Mouse (Mus musculus): ENCODE measurements at regions not wholly inside any gene's neighbourhood (a gene's known extent, or its start where the extent isn't known, plus 50 kb on each side); places are given as distances from the start of the nearest gene placed in this dataset.

DNA sequence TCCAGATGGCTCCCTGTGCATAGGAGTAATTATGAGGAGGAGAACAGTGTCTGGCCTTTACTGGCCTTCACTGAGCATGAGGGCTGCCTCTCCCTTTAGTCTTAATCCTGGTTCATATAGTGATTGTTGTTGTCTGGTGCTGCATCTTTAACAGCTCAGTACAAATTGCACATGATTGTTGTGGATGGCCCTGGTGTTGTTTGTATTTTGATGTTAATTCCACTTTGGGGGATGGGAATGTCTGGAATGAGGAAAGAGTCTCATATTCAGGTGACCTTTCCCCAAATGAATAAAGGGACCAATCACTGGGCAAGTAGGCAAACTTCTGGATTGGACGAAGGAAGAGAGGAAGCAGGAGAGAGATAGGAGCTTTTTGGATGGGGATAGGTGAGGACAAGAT lies 246.0 kb upstream of the Pdcd1 start:
- H3K9me3 ChIP-seq (replicated peaks; ENCODE audit: control insufficient read depth, low read length, poor library complexity, severe bottlenecking), result no peaks in the 10 kb centered on the region
- H3K36me3 ChIP-seq (ENCODE audit: control insufficient read depth, insufficient read depth, low read length), result no peaks in the 10 kb centered on the region
- H3K27ac ChIP-seq (ENCODE audit: low read length), result no peak overlapping the region
- no peak overlapping the region for H3K4me2 ChIP-seq (ENCODE audit: low read length)
- no peaks in the 10 kb centered on the region for H3K27me3 ChIP-seq (ENCODE audit: control insufficient read depth, insufficient read depth, low read depth, low read length)
- no peak for ATAC-seq
- no peaks in the 10 kb centered on the region for H3K4me1 ChIP-seq (ENCODE audit: control insufficient read depth, insufficient read depth, low read length)
- no peak overlapping the region for H3K4me3 ChIP-seq (ENCODE audit: low read depth, low read length)
- 83% methylated on average over 1 of the region's 1 CpGs for WGBS
- no peak overlapping the region for H3K9ac ChIP-seq (ENCODE audit: low read depth, low read length)

GRCm38 (mm10) chr1:94272569-94272968 lies 220.2 kb upstream of the Pdcd1 start:
- Histone ChIP-seq H3K27ac (ENCODE audit: low read length) (no peak overlapping the region), H3K4me2 (ENCODE audit: low read length) (no peak overlapping the region), H3K9me3 (replicated peaks; ENCODE audit: control insufficient read depth, low read length, poor library complexity, severe bottlenecking) (no peaks in the 10 kb centered on the region), H3K9ac (ENCODE audit: low read depth, low read length) (no peak overlapping the region), H3K4me1 (ENCODE audit: control insufficient read depth, insufficient read depth, low read length) (no peaks in the 10 kb centered on the region), H3K27me3 (ENCODE audit: control insufficient read depth, insufficient read depth, low read depth, low read length) (no peaks in the 10 kb centered on the region), H3K36me3 (ENCODE audit: control insufficient read depth, insufficient read depth, low read length) (no peaks in the 10 kb centered on the region), H3K4me3 (ENCODE audit: low read depth, low read length) (no peak overlapping the region)
- ATAC-seq, result no peak; the same call in 1 of the 2 replicates
- 66% methylated on average over 4 of the region's 4 CpGs for WGBS

GRCm38 (mm10) chr1:94263313-94263712 lies 211.0 kb upstream of the Pdcd1 start:
- H3K27me3 ChIP-seq (ENCODE audit: control insufficient read depth, insufficient read depth, low read depth, low read length), result no peaks in the 10 kb centered on the region
- no peak overlapping the region for H3K4me3 ChIP-seq (ENCODE audit: low read depth, low read length)
- no peaks in the 10 kb centered on the region for H3K36me3 ChIP-seq (ENCODE audit: control insufficient read depth, insufficient read depth, low read length)
- WGBS, result 74% methylated on average over 8 of the region's 8 CpGs
- no peak overlapping the region for H3K9ac ChIP-seq (ENCODE audit: low read depth, low read length)
- H3K9me3 ChIP-seq (replicated peaks; ENCODE audit: control insufficient read depth, low read length, poor library complexity, severe bottlenecking), result no peaks in the 10 kb centered on the region
- no peak overlapping the region for H3K27ac ChIP-seq (ENCODE audit: low read length)
- H3K4me1 ChIP-seq (ENCODE audit: control insufficient read depth, insufficient read depth, low read length), result no peaks in the 10 kb centered on the region
- no peak for ATAC-seq
- H3K4me2 ChIP-seq (ENCODE audit: low read length), result no peak overlapping the region

- no peaks in the 10 kb centered on the region for H3K27me3 ChIP-seq (ENCODE audit: control insufficient read depth, insufficient read depth, low read depth, low read length)
- no peak overlapping the region for H3K4me3 ChIP-seq (ENCODE audit: low read depth, low read length)
- H3K9ac ChIP-seq (ENCODE audit: low read depth, low read length), result no peak overlapping the region
- no peak overlapping the region for H3K4me2 ChIP-seq (ENCODE audit: low read length)
- no peaks in the 10 kb centered on the region for H3K9me3 ChIP-seq (replicated peaks; ENCODE audit: control insufficient read depth, low read length, poor library complexity, severe bottlenecking)
- ATAC-seq, result no peak
- no peaks in the 10 kb centered on the region for H3K4me1 ChIP-seq (ENCODE audit: control insufficient read depth, insufficient read depth, low read length)
- H3K36me3 ChIP-seq (ENCODE audit: control insufficient read depth, insufficient read depth, low read length), result no peaks in the 10 kb centered on the region
- WGBS, result 57% methylated on average over 1 of the region's 1 CpGs
- H3K27ac ChIP-seq (ENCODE audit: low read length), result no peak overlapping the region
These were observed 183.1 kb upstream of the Pdcd1 start for GRCm38 (mm10) chr1:94235426-94235825.

DNA sequence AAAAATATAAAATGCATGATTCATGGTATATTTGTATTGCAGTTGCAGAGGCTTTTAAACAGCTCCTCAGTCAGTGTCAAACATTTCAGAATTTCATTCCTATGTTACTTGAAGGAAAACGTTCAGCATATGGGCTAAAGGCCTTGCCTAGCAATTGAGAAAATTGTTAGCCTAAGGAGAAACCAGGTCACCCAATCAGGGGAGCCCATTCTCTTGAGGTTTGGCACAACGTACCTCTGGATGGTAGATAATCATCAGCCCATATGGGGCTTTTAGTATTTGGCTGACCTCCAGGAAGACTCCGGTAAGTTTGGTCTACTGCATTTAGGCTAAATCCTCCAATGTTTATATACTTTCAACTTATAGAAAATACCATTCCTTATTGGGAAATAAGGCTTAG lies 168.7 kb upstream of the Pdcd1 start:
- WGBS, result 58% methylated on average over 3 of the region's 3 CpGs
- no peak overlapping the region for H3K9ac ChIP-seq (ENCODE audit: low read depth, low read length)
- H3K4me1 ChIP-seq (ENCODE audit: control insufficient read depth, insufficient read depth, low read length), result no peaks in the 10 kb centered on the region
- no peaks in the 10 kb centered on the region for H3K9me3 ChIP-seq (replicated peaks; ENCODE audit: control insufficient read depth, low read length, poor library complexity, severe bottlenecking)
- no peak for ATAC-seq
- no peak overlapping the region for H3K4me3 ChIP-seq (ENCODE audit: low read depth, low read length)
- H3K27me3 ChIP-seq (ENCODE audit: control insufficient read depth, insufficient read depth, low read depth, low read length), result no peaks in the 10 kb centered on the region
- H3K36me3 ChIP-seq (ENCODE audit: control insufficient read depth, insufficient read depth, low read length), result no peaks in the 10 kb centered on the region
- no peak overlapping the region for H3K4me2 ChIP-seq (ENCODE audit: low read length)
- no peak overlapping the region for H3K27ac ChIP-seq (ENCODE audit: low read length)

- 84% methylated on average over 2 of the region's 2 CpGs for WGBS
- H3K36me3 ChIP-seq (ENCODE audit: control insufficient read depth, insufficient read depth, low read length), result no peaks in the 10 kb centered on the region
- no peaks in the 10 kb centered on the region for H3K27me3 ChIP-seq (ENCODE audit: control insufficient read depth, insufficient read depth, low read depth, low read length)
- no peak for ATAC-seq
- no peak overlapping the region for H3K4me3 ChIP-seq (ENCODE audit: low read depth, low read length)
- H3K4me2 ChIP-seq (ENCODE audit: low read length), result no peak overlapping the region
- no peak overlapping the region for H3K27ac ChIP-seq (ENCODE audit: low read length)
- H3K9ac ChIP-seq (ENCODE audit: low read depth, low read length), result no peak overlapping the region
- H3K4me1 ChIP-seq (ENCODE audit: control insufficient read depth, insufficient read depth, low read length), result no peaks in the 10 kb centered on the region
- H3K9me3 ChIP-seq (replicated peaks; ENCODE audit: control insufficient read depth, low read length, poor library complexity, severe bottlenecking), result no peaks in the 10 kb centered on the region
These were observed 165.1 kb upstream of the Pdcd1 start for GRCm38 (mm10) chr1:94217407-94217806.

DNA sequence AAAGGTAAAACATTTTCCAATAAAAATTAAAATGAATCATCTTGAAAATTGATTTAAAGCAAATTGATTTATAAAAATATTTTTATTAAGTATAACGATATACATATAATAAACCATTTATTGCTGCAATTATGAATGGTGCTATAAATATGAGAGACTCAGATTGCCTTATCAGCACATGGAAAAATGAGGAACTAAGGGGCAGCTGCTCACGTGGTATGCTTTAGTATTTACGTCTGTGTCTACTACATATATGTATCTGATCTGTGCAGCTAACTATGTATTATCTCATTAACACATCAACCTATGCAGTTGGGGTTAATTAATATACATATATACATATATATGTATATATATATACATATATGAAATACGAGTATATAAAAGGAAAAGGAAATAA lies 156.6 kb upstream of the Pdcd1 start:
- ATAC-seq, result no peak
- Histone ChIP-seq H3K27ac (ENCODE audit: low read length) (no peak overlapping the region), H3K4me3 (ENCODE audit: low read depth, low read length) (no peak overlapping the region), H3K4me2 (ENCODE audit: low read length) (no peak overlapping the region), H3K36me3 (ENCODE audit: control insufficient read depth, insufficient read depth, low read length) (no peaks in the 10 kb centered on the region), H3K27me3 (ENCODE audit: control insufficient read depth, insufficient read depth, low read depth, low read length) (no peaks in the 10 kb centered on the region), H3K9ac (ENCODE audit: low read depth, low read length) (no peak overlapping the region), H3K4me1 (ENCODE audit: control insufficient read depth, insufficient read depth, low read length) (no peaks in the 10 kb centered on the region), H3K9me3 (replicated peaks; ENCODE audit: control insufficient read depth, low read length, poor library complexity, severe bottlenecking) (no peaks in the 10 kb centered on the region)
- 86% methylated on average over 4 of the region's 4 CpGs for WGBS

GRCm38 (mm10) chr1:94207859-94208258 lies 155.5 kb upstream of the Pdcd1 start:
- Histone ChIP-seq H3K9ac (ENCODE audit: low read depth, low read length) (no peak overlapping the region), H3K27me3 (ENCODE audit: control insufficient read depth, insufficient read depth, low read depth, low read length) (no peaks in the 10 kb centered on the region), H3K4me3 (ENCODE audit: low read depth, low read length) (no peak overlapping the region), H3K36me3 (ENCODE audit: control insufficient read depth, insufficient read depth, low read length) (no peaks in the 10 kb centered on the region), H3K27ac (ENCODE audit: low read length) (no peak overlapping the region), H3K4me1 (ENCODE audit: control insufficient read depth, insufficient read depth, low read length) (no peaks in the 10 kb centered on the region), H3K9me3 (replicated peaks; ENCODE audit: control insufficient read depth, low read length, poor library complexity, severe bottlenecking) (no peaks in the 10 kb centered on the region), H3K4me2 (ENCODE audit: low read length) (no peak overlapping the region)
- no peak for ATAC-seq
- 85% methylated on average over 7 of the region's 7 CpGs for WGBS

- Histone ChIP-seq H3K36me3 (ENCODE audit: control insufficient read depth, insufficient read depth, low read length) (no peaks in the 10 kb centered on the region), H3K27me3 (ENCODE audit: control insufficient read depth, insufficient read depth, low read depth, low read length) (no peaks in the 10 kb centered on the region), H3K9me3 (replicated peaks; ENCODE audit: control insufficient read depth, low read length, poor library complexity, severe bottlenecking) (no peaks in the 10 kb centered on the region), H3K4me2 (ENCODE audit: low read length) (no peak overlapping the region), H3K9ac (ENCODE audit: low read depth, low read length) (no peak overlapping the region), H3K27ac (ENCODE audit: low read length) (no peak overlapping the region), H3K4me3 (ENCODE audit: low read depth, low read length) (no peak overlapping the region), H3K4me1 (ENCODE audit: control insufficient read depth, insufficient read depth, low read length) (no peaks in the 10 kb centered on the region)
- 89% methylated on average over 3 of the region's 3 CpGs for WGBS
- no peak for ATAC-seq
These were observed 150.9 kb upstream of the Pdcd1 start for GRCm38 (mm10) chr1:94203281-94203680.

GRCm38 (mm10) chr1:94183876-94184275 lies 131.5 kb upstream of the Pdcd1 start:
- Histone ChIP-seq H3K9me3 (replicated peaks; ENCODE audit: control insufficient read depth, low read length, poor library complexity, severe bottlenecking) (no peaks in the 10 kb centered on the region), H3K4me1 (ENCODE audit: control insufficient read depth, insufficient read depth, low read length) (no peaks in the 10 kb centered on the region), H3K9ac (ENCODE audit: low read depth, low read length) (no peak overlapping the region), H3K36me3 (ENCODE audit: control insufficient read depth, insufficient read depth, low read length) (no peaks in the 10 kb centered on the region), H3K27me3 (ENCODE audit: control insufficient read depth, insufficient read depth, low read depth, low read length) (no peaks in the 10 kb centered on the region), H3K27ac (ENCODE audit: low read length) (no peak overlapping the region), H3K4me3 (ENCODE audit: low read depth, low read length) (no peak overlapping the region), H3K4me2 (ENCODE audit: low read length) (no peak overlapping the region)
- 84% methylated on average over 2 of the region's 2 CpGs for WGBS
- ATAC-seq, result no peak

Measured in midbrain, embryonic 16.5 days (tissue).